Mouse (Mus musculus) testis, adult 2 months (tissue): ENCODE measurements at regions not wholly inside any gene's neighbourhood (a gene's known extent, or its start where the extent isn't known, plus 50 kb on each side); places are given as distances from the start of the nearest gene placed in this dataset.

Experiments
- CTCF ChIP-seq: fragments of 200-500 bp; IDR thresholded peaks from 2 replicates; pipeline ENCODE4 v1.5.1; 2012; ENCODE audit warnings: low read depth, mild to moderate bottlenecking, inconsistent platforms, low read length, moderate library complexity; ENCODE audit not compliant: control insufficient read depth, insufficient read depth, insufficient replicate concordance
- POLR2A ChIP-seq: fragments of 200-500 bp; IDR thresholded peaks from 2 replicates; pipeline ENCODE4 v1.6.1; 2012; ENCODE audit warnings: low read depth, mild to moderate bottlenecking, inconsistent platforms, low read length, moderate library complexity; ENCODE audit not compliant: control insufficient read depth

DNA sequence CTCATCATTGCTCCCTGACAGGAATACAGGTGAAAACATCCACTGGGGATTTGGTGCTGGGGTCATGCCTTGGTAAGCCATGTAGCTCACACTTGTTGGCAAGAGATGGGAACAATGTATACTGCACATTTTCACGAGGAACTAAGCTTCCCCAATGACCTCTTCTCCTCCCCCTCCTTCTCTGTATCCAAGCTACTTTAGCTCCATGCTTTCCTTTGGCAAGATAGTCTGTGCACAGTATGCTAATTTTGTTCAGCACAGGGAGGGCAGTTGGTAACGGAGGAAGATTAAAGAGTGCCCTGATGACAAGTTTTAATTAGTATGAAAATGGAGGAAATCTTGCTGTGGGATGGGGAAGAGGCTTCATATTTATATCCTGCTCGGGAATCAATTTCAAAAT, 160.9 kb upstream of the Serpine2 start:
- no peak for TF ChIP-seq CTCF
- TF ChIP-seq POLR2A = no peak
